Mouse (Mus musculus): ENCODE measurements around the gene Zmym3. TPM values are rescaled to one million over a fixed set of nuclear protein-coding genes. Genes with fewer than 3 reads are reported as not detected.
"Not testable (repeated sequence)": the region's sequence is repeated elsewhere in the genome, so short reads cannot be mapped to it uniquely, and the experiment has no call there.

Zmym3 gene
- polyA plus RNA-seq, 1 experiment = 34.3 TPM

DNA sequence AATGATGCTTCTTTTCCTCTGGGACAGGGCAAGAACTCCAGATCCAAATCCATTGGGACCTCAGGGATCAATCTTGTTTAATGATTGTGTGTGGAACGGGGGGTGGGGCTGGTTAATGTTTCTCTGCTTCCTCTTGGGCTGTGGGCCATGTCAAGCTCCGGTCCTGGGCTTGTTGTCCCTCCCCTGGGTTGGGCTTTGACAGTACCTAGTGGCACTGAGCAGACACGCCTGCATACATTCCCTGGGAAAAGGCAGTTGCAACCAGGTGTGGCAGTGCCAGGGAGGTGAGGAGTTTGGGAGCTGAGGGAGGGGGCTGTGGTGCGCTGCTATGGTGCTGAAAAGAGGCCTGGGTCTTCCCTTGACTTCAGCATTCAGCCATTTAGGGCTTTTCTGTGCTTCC is 43.6 kb downstream of the Zmym3 start:
- Histone ChIP-seq H3K27ac (ENCODE audit: insufficient read depth, low read depth, low read length) (no peak overlapping the region), H3K4me1 (ENCODE audit: control insufficient read depth, insufficient read depth, low read length) (no peaks in the 10 kb centered on the region), H3K4me3 (ENCODE audit: insufficient read depth, low read length) (no peak overlapping the region)
- TF ChIP-seq CTCF (IDR thresholded peaks at IDR 0.05; ENCODE audit: low read depth, low read length) (no peak), POLR2A (IDR thresholded peaks at IDR 0.05; ENCODE audit: borderline replicate concordance, low read depth, low read length) (no peak)

DNA sequence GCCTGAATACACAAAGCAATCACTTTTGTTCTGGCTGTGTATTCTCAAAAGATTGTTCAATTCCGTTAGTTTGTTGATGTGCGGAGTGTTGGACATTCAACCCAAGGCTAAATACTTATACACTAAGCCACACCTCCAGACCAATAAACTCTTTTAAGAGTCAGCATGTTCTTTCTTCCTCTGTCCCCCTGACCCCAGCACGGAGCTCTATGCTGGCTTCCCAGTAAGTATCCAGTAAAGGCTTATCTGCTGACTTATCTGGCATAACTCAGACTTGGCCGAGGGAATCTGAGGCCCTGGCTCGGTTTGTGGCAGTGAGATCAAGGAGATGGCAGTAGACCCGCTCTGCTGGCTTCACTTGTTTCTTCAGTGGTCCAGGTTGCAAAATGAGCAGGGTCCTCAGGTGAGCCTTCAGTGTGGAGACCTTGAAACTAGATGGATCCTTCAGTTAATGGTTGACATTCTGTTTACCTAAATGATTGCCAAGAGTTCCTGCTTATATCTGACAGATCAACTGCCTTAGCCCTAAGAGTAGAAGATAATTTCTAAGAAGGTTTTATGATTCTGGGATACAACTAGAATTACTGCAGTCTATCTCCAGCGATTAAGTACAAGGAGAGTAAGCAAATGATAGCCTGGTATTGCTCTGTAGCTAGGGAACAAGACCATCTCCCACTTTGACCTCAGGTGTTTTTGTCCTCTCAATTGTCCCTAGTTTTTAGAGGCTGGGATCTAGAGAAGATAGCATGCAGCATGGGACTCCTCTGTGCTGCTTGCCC is 44.3 kb downstream of the Zmym3 start, which contains the start of gene Gjb1:
Gene Gjb1, plus strand, starts transcription at position 189 of the 779 bp plus-strand sequence.
- no peaks in the 10 kb centered on the region for H3K4me1 ChIP-seq (ENCODE audit: control insufficient read depth, insufficient read depth, low read length)
- no peak within 1 kb of the TSS for H3K27ac ChIP-seq (ENCODE audit: insufficient read depth, low read depth, low read length)
- TF ChIP-seq CTCF (IDR thresholded peaks at IDR 0.05; ENCODE audit: low read depth, low read length) = no peak
- H3K4me3 ChIP-seq (ENCODE audit: insufficient read depth, low read length) = no peak within 1 kb of the TSS

DNA sequence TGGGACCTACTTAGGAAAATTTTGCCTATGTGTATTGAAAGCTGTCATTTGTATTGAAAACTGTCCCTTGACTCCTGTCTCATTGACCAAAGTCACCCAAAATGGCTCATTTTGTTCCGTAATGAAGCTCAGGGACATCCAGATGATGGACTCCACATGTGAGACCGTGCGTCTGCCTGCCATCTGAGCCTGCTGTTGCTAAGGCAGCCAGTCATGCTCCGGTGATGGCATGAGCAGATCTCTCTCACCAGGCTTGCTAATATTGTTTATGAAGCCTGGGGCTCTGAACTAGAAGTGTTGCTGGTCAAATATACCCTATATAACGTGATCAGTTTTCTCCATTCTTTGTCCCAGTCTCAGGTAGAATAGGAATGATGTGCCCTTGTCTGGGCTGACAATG is 47.7 kb downstream of the Zmym3 start:
- no peak overlapping the region for H3K27ac ChIP-seq (ENCODE audit: insufficient read depth, low read depth, low read length)
- no peak overlapping the region for H3K4me3 ChIP-seq (ENCODE audit: insufficient read depth, low read length)
- peaks cover 8% of the 10 kb centered on the region for H3K4me1 ChIP-seq (ENCODE audit: control insufficient read depth, insufficient read depth, low read length)
- no peak for TF ChIP-seq CTCF (IDR thresholded peaks at IDR 0.05; ENCODE audit: low read depth, low read length)

- Histone ChIP-seq H3K4me3 (ENCODE audit: insufficient read depth, low read length) (no peak overlapping the region), H3K4me1 (ENCODE audit: control insufficient read depth, insufficient read depth, low read length) (peaks cover 8% of the 10 kb centered on the region), H3K27ac (ENCODE audit: insufficient read depth, low read depth, low read length) (no peak overlapping the region)
- TF ChIP-seq CTCF (IDR thresholded peaks at IDR 0.05; ENCODE audit: low read depth, low read length) = no peak
- no peak for TF ChIP-seq POLR2A (IDR thresholded peaks at IDR 0.05; ENCODE audit: borderline replicate concordance, low read depth, low read length)
Measured at GRCm38 (mm10) chrX:101370573-101370972, 50.1 kb downstream of the Zmym3 start.

- no peak overlapping the region for H3K4me3 ChIP-seq (ENCODE audit: insufficient read depth, low read length)
- H3K27ac ChIP-seq (ENCODE audit: insufficient read depth, low read depth, low read length) = no peak overlapping the region
- H3K4me1 ChIP-seq (ENCODE audit: control insufficient read depth, insufficient read depth, low read length) = peaks cover 8% of the 10 kb centered on the region
- no peak for TF ChIP-seq CTCF (IDR thresholded peaks at IDR 0.05; ENCODE audit: low read depth, low read length)
- no peak for TF ChIP-seq POLR2A (IDR thresholded peaks at IDR 0.05; ENCODE audit: borderline replicate concordance, low read depth, low read length)
Measured at GRCm38 (mm10) chrX:101369001-101369400, 51.6 kb downstream of the Zmym3 start.

DNA sequence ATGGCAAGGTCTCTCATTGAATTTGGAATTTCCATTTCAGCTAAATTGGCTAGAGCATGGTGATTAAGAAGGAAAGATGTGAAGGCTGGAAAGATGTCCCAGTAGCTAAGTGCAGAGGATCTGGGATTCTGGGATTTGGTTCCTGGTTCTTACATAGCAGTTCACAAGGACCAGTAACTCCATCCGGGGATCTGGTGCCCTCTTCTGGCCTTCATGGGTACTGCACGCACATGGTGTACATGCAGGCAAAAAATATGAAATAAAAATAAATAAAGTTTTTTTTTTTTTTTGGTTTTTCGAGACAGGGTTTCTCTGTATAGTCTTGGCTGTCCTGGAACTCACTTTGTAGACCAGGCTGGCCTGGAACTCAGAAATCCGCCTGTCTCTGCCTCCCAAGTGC is 61.7 kb downstream of the Zmym3 start:
- H3K4me1 ChIP-seq (ENCODE audit: control insufficient read depth, insufficient read depth, low read length); H3K27ac ChIP-seq (ENCODE audit: insufficient read depth, low read depth, low read length); H3K4me3 ChIP-seq (ENCODE audit: insufficient read depth, low read length): not testable (repeated sequence)

Other genes with a start within 250 kb of the Zmym3 start
- 55.8 and 66.5 TPM in 2 replicates for gene Snx12, start 198.3 kb downstream of the Zmym3 start, polyA plus RNA-seq (2012; ENCODE audit: insufficient read depth, insufficient read length, missing spikeins)
- 27.9 and 29.2 TPM in 2 replicates for gene Foxo4, start 166.3 kb downstream of the Zmym3 start, polyA plus RNA-seq (2012; ENCODE audit: insufficient read depth, insufficient read length, missing spikeins)
- 2.3 TPM in 1 of 2 replicates, not detected in the other for gene Gm614, start 156.9 kb downstream of the Zmym3 start, polyA plus RNA-seq (2012; ENCODE audit: insufficient read depth, insufficient read length, missing spikeins)
- gene Il2rg, start 152.6 kb downstream of the Zmym3 start, polyA plus RNA-seq (2012; ENCODE audit: insufficient read depth, insufficient read length, missing spikeins) = 167 and 176 TPM in 2 replicates
- gene Gm20489, start 151.8 kb downstream of the Zmym3 start, polyA plus RNA-seq (2012; ENCODE audit: insufficient read depth, insufficient read length, missing spikeins) = 2.3 TPM in 1 of 2 replicates, not detected in the other
- 64.7 and 73.5 TPM in 2 replicates for gene Med12, start 146.8 kb downstream of the Zmym3 start, polyA plus RNA-seq (2012; ENCODE audit: insufficient read depth, insufficient read length, missing spikeins)
- gene Nlgn3, start 121.7 kb downstream of the Zmym3 start, polyA plus RNA-seq (2012; ENCODE audit: insufficient read depth, insufficient read length, missing spikeins) = not detected in 2 replicates
- not detected in 2 replicates for gene Gjb1, start 44.5 kb downstream of the Zmym3 start, polyA plus RNA-seq (2012; ENCODE audit: insufficient read depth, insufficient read length, missing spikeins)
- gene Nono, start 8.5 kb upstream of the Zmym3 start, polyA plus RNA-seq (2012; ENCODE audit: insufficient read depth, insufficient read length, missing spikeins) = 242 and 247 TPM in 2 replicates
- gene Itgb1bp2, start 28.2 kb upstream of the Zmym3 start, polyA plus RNA-seq (2012; ENCODE audit: insufficient read depth, insufficient read length, missing spikeins) = 1.2 TPM in 1 of 2 replicates, not detected in the other
- gene Taf1, start 111.9 kb upstream of the Zmym3 start, polyA plus RNA-seq (2012; ENCODE audit: insufficient read depth, insufficient read length, missing spikeins) = 32.9 and 34.3 TPM in 2 replicates
- gene Ogt, start 219.2 kb upstream of the Zmym3 start, polyA plus RNA-seq (2012; ENCODE audit: insufficient read depth, insufficient read length, missing spikeins) = 238 and 268 TPM in 2 replicates

All from bone marrow macrophage, adult 2 months (primary cell).